Mouse (Mus musculus) midbrain, postnatal 0 days (tissue): ENCODE data around the gene Dip2b. TPM values are rescaled to one million over a fixed set of nuclear protein-coding genes. Genes with fewer than 3 reads are reported as not detected.

Experiments
- ATAC-seq: fragments of 200-750 bp; cut with Nextera tagmentation; 2 replicates; pipeline ENCODE4 v1.8.0; 2017; ENCODE audit warnings: moderate number of reproducible peaks, mild to moderate bottlenecking, moderate TSS enrichment, moderate library complexity; ENCODE audit not compliant: low FRiP score
- DNase-seq: peaks from one replicate; pipeline ENCODE4 v3.0.0-alpha.2; 2015; ENCODE audit warnings: low spot score
- H3K27ac ChIP-seq: fragments of 300-500 bp; sonication (generic); 2 replicates; pipeline ENCODE4 v1.5.1; 2014; ENCODE audit warnings: low read depth, mild to moderate bottlenecking, low read length, mixed read lengths
- H3K27me3 ChIP-seq: fragments of 300-500 bp; sonication (generic); 2 replicates; pipeline ENCODE4 v1.6.1; 2014; ENCODE audit warnings: low read length, control low read depth, mixed read lengths; ENCODE audit not compliant: insufficient read depth
- H3K36me3 ChIP-seq: fragments of 300-500 bp; sonication (generic); 2 replicates; pipeline ENCODE4 v1.6.1; 2014; ENCODE audit warnings: low read length, control low read depth, mixed read lengths; ENCODE audit not compliant: insufficient read depth
- H3K4me1 ChIP-seq: fragments of 300-500 bp; sonication (generic); 2 replicates; pipeline ENCODE4 v1.6.1; 2014; ENCODE audit warnings: mild to moderate bottlenecking, control low read depth, antibody characterized with exemption, low read length, mixed read lengths; ENCODE audit not compliant: insufficient read depth
- H3K4me2 ChIP-seq: fragments of 300-500 bp; sonication (generic); 2 replicates; pipeline ENCODE4 v1.6.1; 2014; ENCODE audit warnings: low read depth, mild to moderate bottlenecking, low read length, mixed read lengths; ENCODE audit not compliant: poor library complexity, severe bottlenecking
- H3K4me3 ChIP-seq: fragments of 300-500 bp; sonication (generic); 2 replicates; pipeline ENCODE4 v1.5.1; 2014; ENCODE audit warnings: low read depth, mild to moderate bottlenecking, low read length, moderate library complexity
- H3K9ac ChIP-seq: fragments of 300-500 bp; sonication (generic); replicated peaks from 2 replicates; pipeline ENCODE4 v1.6.1; 2014; ENCODE audit warnings: mild to moderate bottlenecking, low read length, moderate library complexity, mixed read lengths; ENCODE audit not compliant: poor library complexity, severe bottlenecking
- H3K9me3 ChIP-seq: fragments of 300-500 bp; sonication (generic); 2 replicates; pipeline ENCODE4 v1.6.1; 2016; ENCODE audit warnings: low read length, control low read depth
- CTCF ChIP-seq: IDR thresholded peaks from 2 replicates; pipeline ENCODE4 v1.5.1; 2016; ENCODE audit warnings: antibody characterized with exemption, mild to moderate bottlenecking
- WGBS: fragments of 180-500 bp; shearing (Covaris S2); extraction: QIAGEN DNeasy Blood & Tissue Kit; methylation state at CpG from one replicate; pipeline ENCODE4 v1.1.7; 2014; 5-methylcytosine and 5-hydroxymethylcytosine counted together
- polyA plus RNA-seq: library from polyadenylated mRNA; unstranded; fragments of >200 nt; fragmentation: Nextera tagmentation; extraction: Ambion mirVana; gene quantifications from 2 replicates; pipeline ENCODE4 v1.2.1, GENCODE M21; 2015
- total RNA-seq: library from RNA; depleted of rRNA; stranded (reverse); fragments of >200 nt; gene quantifications from 2 replicates; pipeline ENCODE4 v1.2.3, GENCODE M21; 2014

Dip2b gene
- total and polyA plus RNA-seq, 2 experiments from 2014 or later, result 10.5 to 44.8 TPM

GRCm38 (mm10) chr15:100057698-100058097 lies 19.2 kb downstream of the Dip2b start:
- DNase-seq, result no peak
- no peak overlapping the region for H3K4me3 ChIP-seq
- 80% methylated on average over 3 of the region's 3 CpGs for WGBS
- no peaks in the 10 kb centered on the region for H3K4me1 ChIP-seq
- no peak for TF ChIP-seq CTCF
- H3K9me3 ChIP-seq, result no peaks in the 10 kb centered on the region
- H3K36me3 ChIP-seq, result no peaks in the 10 kb centered on the region
- H3K4me2 ChIP-seq, result no peak overlapping the region
- no peak for ATAC-seq
- H3K27ac ChIP-seq, result no peak overlapping the region
- H3K9ac ChIP-seq, result no peak overlapping the region
- no peaks in the 10 kb centered on the region for H3K27me3 ChIP-seq

GRCm38 (mm10) chr15:100058143-100058542 lies 19.7 kb downstream of the Dip2b start:
- no peaks in the 10 kb centered on the region for H3K9me3 ChIP-seq
- H3K36me3 ChIP-seq, result no peaks in the 10 kb centered on the region
- no peak for ATAC-seq
- H3K4me1 ChIP-seq, result no peaks in the 10 kb centered on the region
- WGBS, result 96% methylated on average over 3 of the region's 3 CpGs
- DNase-seq, result no peak
- H3K4me2 ChIP-seq, result no peak overlapping the region
- TF ChIP-seq CTCF, result no peak
- no peaks in the 10 kb centered on the region for H3K27me3 ChIP-seq
- H3K27ac ChIP-seq, result no peak overlapping the region
- no peak overlapping the region for H3K9ac ChIP-seq
- H3K4me3 ChIP-seq, result no peak overlapping the region

GRCm38 (mm10) chr15:100058912-100059311 lies 20.4 kb downstream of the Dip2b start:
- WGBS, result 63% methylated on average over 11 of the region's 11 CpGs
- no peaks in the 10 kb centered on the region for H3K27me3 ChIP-seq
- no peaks in the 10 kb centered on the region for H3K4me1 ChIP-seq
- no peak for TF ChIP-seq CTCF
- H3K4me2 ChIP-seq, result no peak overlapping the region
- no peak overlapping the region for H3K9ac ChIP-seq
- ATAC-seq (no peak), DNase-seq (no peak)
- H3K27ac ChIP-seq, result no peak overlapping the region
- no peaks in the 10 kb centered on the region for H3K9me3 ChIP-seq
- no peak overlapping the region for H3K4me3 ChIP-seq
- H3K36me3 ChIP-seq, result no peaks in the 10 kb centered on the region

GRCm38 (mm10) chr15:100059626-100060311 lies 21.3 kb downstream of the Dip2b start:
- Histone ChIP-seq H3K27ac (no peak overlapping the region), H3K9ac (no peak overlapping the region), H3K27me3 (no peaks in the 10 kb centered on the region), H3K4me1 (no peaks in the 10 kb centered on the region), H3K9me3 (no peaks in the 10 kb centered on the region), H3K36me3 (no peaks in the 10 kb centered on the region), H3K4me3 (no peak overlapping the region), H3K4me2 (no peak overlapping the region)
- DNase-seq (no peak), ATAC-seq (no peak)
- 72% methylated on average over 7 of the region's 7 CpGs for WGBS
- no peak for TF ChIP-seq CTCF

- H3K4me2 ChIP-seq, result no peak overlapping the region
- no peak for TF ChIP-seq CTCF
- no peak overlapping the region for H3K9ac ChIP-seq
- WGBS, result 79% methylated on average over 4 of the region's 4 CpGs
- no peaks in the 10 kb centered on the region for H3K27me3 ChIP-seq
- DNase-seq, result no peak
- no peaks in the 10 kb centered on the region for H3K9me3 ChIP-seq
- H3K27ac ChIP-seq, result no peak overlapping the region
- ATAC-seq, result no peak
- no peaks in the 10 kb centered on the region for H3K4me1 ChIP-seq
- no peak overlapping the region for H3K4me3 ChIP-seq
- no peaks in the 10 kb centered on the region for H3K36me3 ChIP-seq
Measured at GRCm38 (mm10) chr15:100060513-100061140, 22.2 kb downstream of the Dip2b start.

- no peak overlapping the region for H3K4me2 ChIP-seq
- no peak for TF ChIP-seq CTCF
- no peaks in the 10 kb centered on the region for H3K9me3 ChIP-seq
- H3K4me3 ChIP-seq, result no peak overlapping the region
- H3K27me3 ChIP-seq, result no peaks in the 10 kb centered on the region
- no peak for ATAC-seq
- no peak for DNase-seq
- H3K9ac ChIP-seq, result no peak overlapping the region
- no peaks in the 10 kb centered on the region for H3K36me3 ChIP-seq
- H3K27ac ChIP-seq, result no peak overlapping the region
- WGBS, result 96% methylated on average over 3 of the region's 3 CpGs
- H3K4me1 ChIP-seq, result no peaks in the 10 kb centered on the region
Measured at GRCm38 (mm10) chr15:100061377-100061776, 22.9 kb downstream of the Dip2b start.
